Mouse (Mus musculus): ENCODE results near the gene Lrr1.

DNA sequence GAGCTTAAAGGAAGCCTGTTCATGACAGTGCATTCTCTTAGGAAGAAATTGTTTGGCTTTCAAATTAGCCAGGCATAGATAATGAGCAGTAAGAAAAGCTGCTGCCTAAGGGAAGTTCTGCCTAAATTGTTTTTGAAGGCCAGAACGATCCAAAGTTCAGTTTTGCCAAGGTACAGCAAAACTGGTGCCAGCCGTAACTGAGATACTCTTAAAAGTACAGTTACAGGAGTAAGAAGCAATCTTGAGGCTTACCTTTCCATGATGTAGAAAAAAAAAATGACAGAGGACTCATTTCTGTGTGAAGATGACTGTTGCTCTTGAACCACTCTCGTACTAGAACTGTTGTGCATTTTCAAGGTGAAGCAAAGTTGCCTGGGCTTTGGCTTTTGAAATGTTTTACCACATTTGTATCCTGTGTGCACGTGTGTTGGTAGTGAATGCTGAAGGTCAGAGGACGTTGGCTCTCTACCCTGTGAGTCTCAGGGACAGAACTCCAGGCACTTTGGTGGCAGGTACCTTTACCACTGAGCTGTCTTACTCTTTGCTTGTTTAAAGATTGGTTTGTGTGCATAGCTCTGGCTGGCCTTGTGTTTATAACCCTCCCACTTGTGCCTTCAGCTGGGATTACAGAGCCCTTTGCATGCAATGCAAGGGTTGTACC is 18.3 kb downstream of the Lrr1 start:
- 0 out of 2 replicates have a peak, but pooled peaks have one; percentile 23 for TF ChIP-seq POLR2AphosphoS2 (IDR thresholded peaks at IDR 0.05; ENCODE audit: low read length)
- no peak; a peak in 1 of 4 replicates for TF ChIP-seq POLR2A (IDR thresholded peaks at IDR 0.05; ENCODE audit: control insufficient read depth in 1 of 2, insufficient read depth in 1 of 2, low read depth in 1 of 2, low read length in 2 of 2, poor library complexity in 1 of 2)
- no peak for TF ChIP-seq EP300 (IDR thresholded peaks at IDR 0.05; ENCODE audit: low read depth in 1 of 2, low read length in 2 of 2)
- no peak for TF ChIP-seq MAZ (IDR thresholded peaks at IDR 0.05; ENCODE audit: low read depth, low read length)
- TF ChIP-seq NELFE (IDR thresholded peaks at IDR 0.05; ENCODE audit: low read depth, low read length) = no peak
- TF ChIP-seq GATA1 (IDR thresholded peaks at IDR 0.05; ENCODE audit: low read depth, low read length) = no peak
- TF ChIP-seq CTCF (IDR thresholded peaks at IDR 0.05 in 2 of 3, conservative IDR thresholded peaks at IDR 0.05 in 1 of 3; ENCODE audit: control insufficient read depth in 1 of 3, insufficient read depth in 1 of 3, low read depth in 2 of 3, low read length in 3 of 3, poor library complexity in 1 of 3, severe bottlenecking in 1 of 3) = no peak
